Mouse (Mus musculus) CH12F3 (cell line): ENCODE data around the gene Slc39a13.
"Not testable (repeated sequence)": the region's sequence is repeated elsewhere in the genome, so short reads cannot be mapped to it uniquely, and the experiment has no call there.

Source experiments
- in situ Hi-C: fragments of 300-500 bp; cut with MboI; formaldehyde crosslinking; loops from 2 replicates; pipeline ENCODE4 v1.14.3; 2020; ENCODE audit warnings: low sequenced_read_pairs

The Slc39a13 gene

GRCm38 (mm10) chr2:91031216-91031615 lies 39.0 kb downstream of the Slc39a13 start:
- in situ Hi-C loops, result no loop called here

GRCm38 (mm10) chr2:91027391-91028214 lies 42.6 kb downstream of the Slc39a13 start:
- in situ Hi-C loops, result no loop called here

GRCm38 (mm10) chr2:91026491-91026890 lies 43.7 kb downstream of the Slc39a13 start:
- in situ Hi-C loops, result no loop called here

- in situ Hi-C loops, result no loop called here
Measured at GRCm38 (mm10) chr2:91025081-91025516, 45.1 kb downstream of the Slc39a13 start.

GRCm38 (mm10) chr2:91023956-91024355 lies 46.3 kb downstream of the Slc39a13 start:
- in situ Hi-C loops, result no loop called here

GRCm38 (mm10) chr2:91023131-91023530 lies 47.1 kb downstream of the Slc39a13 start:
- in situ Hi-C loops, result no loop called here

- in situ Hi-C loops, result not testable (repeated sequence)
Measured at GRCm38 (mm10) chr2:91022266-91022665, 48.0 kb downstream of the Slc39a13 start.

GRCm38 (mm10) chr2:91019911-91020310 lies 50.3 kb downstream of the Slc39a13 start:
- in situ Hi-C loops, result no loop called here

- in situ Hi-C loops, result no loop called here
Measured at GRCm38 (mm10) chr2:91018061-91018788, 52.0 kb downstream of the Slc39a13 start.

GRCm38 (mm10) chr2:91015386-91015785 lies 54.8 kb downstream of the Slc39a13 start:
- in situ Hi-C loops, result no loop called here

- in situ Hi-C loops, result no loop called here
Measured at GRCm38 (mm10) chr2:91013881-91014280, 56.3 kb downstream of the Slc39a13 start.
